Mouse (Mus musculus): ENCODE measurements at regions not wholly inside any gene's neighbourhood (a gene's known extent, or its start where the extent isn't known, plus 50 kb on each side); places are given as distances from the start of the nearest gene placed in this dataset.

DNA sequence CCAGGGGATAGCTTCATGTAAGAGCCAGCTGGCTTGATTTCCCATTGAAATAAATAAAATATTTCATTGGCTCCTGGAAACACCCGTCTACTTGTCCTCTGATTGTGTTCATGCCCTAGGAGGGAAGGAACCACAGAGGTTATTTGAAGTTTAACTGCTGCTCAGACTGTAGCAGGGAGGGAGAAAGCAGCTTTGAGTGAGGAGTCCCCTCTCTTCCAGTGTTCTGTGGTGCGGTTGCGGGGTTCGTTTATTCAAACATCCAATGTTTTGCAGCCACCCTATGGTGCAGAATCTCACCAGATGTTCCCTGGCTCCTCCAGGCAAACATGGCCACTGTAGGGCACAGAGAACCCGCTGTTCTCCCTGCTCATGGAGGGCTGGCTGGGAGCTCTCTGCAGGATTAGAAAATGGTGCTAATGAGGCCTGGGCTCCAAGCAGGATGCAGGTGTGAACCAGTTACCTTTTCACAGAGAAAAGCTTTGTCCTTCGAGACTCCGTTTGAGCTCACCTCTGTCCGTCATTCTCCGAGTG is 390.7 kb downstream of the Gpat3 start:
- Histone ChIP-seq H3K9ac (ENCODE audit: low read depth, low read length) (no peak overlapping the region), H3K27ac (no peak overlapping the region), H3K79me2 (replicated peaks; ENCODE audit: control insufficient read depth, insufficient read depth, low read length) (0 out of 2 replicates have a peak, but pooled peaks cover 2% of the 10 kb centered on the region), H3K4me3 (no peak overlapping the region), H3K27me3 (ENCODE audit: control insufficient read depth, insufficient read depth, low read length) (no peaks in the 10 kb centered on the region), H3K4me1 (ENCODE audit: control insufficient read depth, insufficient read depth, low read length) (no peaks in the 10 kb centered on the region), H3K36me3 (ENCODE audit: control insufficient read depth, insufficient read depth, low read length) (no peaks in the 10 kb centered on the region)
- no peak for DNase-seq
- TF ChIP-seq EP300 (IDR thresholded peaks at IDR 0.05; ENCODE audit: insufficient read depth, low read depth, low read length): no peak
- no peak for TF ChIP-seq CTCF (IDR thresholded peaks at IDR 0.05)
- TF ChIP-seq POLR2A (IDR thresholded peaks at IDR 0.05; ENCODE audit: insufficient read depth, low read depth, low read length): no peak
- WGBS: 73% methylated on average over 9 of the region's 9 CpGs
- intact Hi-C loops (cut with DNase I): no loop called here

DNA sequence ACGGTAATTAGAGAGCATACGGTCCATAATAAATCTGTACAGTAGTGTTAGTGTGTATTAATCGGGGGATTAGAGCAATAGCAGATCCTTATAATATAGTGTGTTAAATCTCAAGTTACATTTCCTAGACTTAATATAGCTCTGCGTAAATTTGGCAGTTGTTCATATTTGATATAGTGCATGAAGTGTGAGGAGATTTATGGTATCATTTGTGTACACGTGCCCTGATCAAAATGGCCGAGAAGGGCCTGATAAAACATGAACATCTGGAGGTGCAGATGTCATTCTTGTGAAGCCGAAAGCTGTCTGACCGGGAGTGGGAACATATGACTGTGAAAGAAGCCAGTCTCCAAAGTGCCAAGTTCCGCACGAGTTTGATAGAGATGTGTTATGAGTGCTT is 376.9 kb downstream of the Gpat3 start:
- Histone ChIP-seq H3K27ac (no peak overlapping the region), H3K79me2 (replicated peaks; ENCODE audit: control insufficient read depth, insufficient read depth, low read length) (no peaks in the 10 kb centered on the region), H3K36me3 (ENCODE audit: control insufficient read depth, insufficient read depth, low read length) (no peaks in the 10 kb centered on the region), H3K9ac (ENCODE audit: low read depth, low read length) (no peak overlapping the region), H3K27me3 (ENCODE audit: control insufficient read depth, insufficient read depth, low read length) (no peaks in the 10 kb centered on the region), H3K4me3 (no peak overlapping the region), H3K4me1 (ENCODE audit: control insufficient read depth, insufficient read depth, low read length) (no peaks in the 10 kb centered on the region)
- no peak for DNase-seq
- TF ChIP-seq EP300 (IDR thresholded peaks at IDR 0.05; ENCODE audit: insufficient read depth, low read depth, low read length) (no peak), POLR2A (IDR thresholded peaks at IDR 0.05; ENCODE audit: insufficient read depth, low read depth, low read length) (no peak), CTCF (IDR thresholded peaks at IDR 0.05) (no peak)
- WGBS: 73% methylated on average over 10 of the region's 10 CpGs
- intact Hi-C loops (cut with DNase I): no loop called here

DNA sequence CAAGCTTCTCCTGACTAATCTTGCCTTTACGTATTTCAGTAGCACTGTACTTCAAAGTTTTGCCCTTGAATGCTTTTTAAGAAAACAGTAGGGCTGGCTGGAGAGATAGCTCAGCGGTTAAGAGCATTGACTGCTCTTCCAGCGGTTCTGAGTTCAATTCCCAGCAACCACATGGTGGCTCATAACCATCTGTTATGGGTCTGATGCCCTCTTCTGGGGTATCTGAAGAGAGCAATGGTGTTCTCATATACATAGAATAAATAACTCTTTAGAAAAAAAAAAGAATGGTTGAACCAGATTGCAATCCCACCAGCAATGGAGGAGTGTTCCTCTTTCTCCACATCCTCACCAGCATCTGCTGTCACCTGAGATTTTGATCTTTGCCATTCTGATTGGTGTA is 372.6 kb downstream of the Gpat3 start:
- Histone ChIP-seq H3K9ac (ENCODE audit: low read depth, low read length) (no peak overlapping the region), H3K36me3 (ENCODE audit: control insufficient read depth, insufficient read depth, low read length) (no peaks in the 10 kb centered on the region), H3K4me3 (no peak overlapping the region), H3K79me2 (replicated peaks; ENCODE audit: control insufficient read depth, insufficient read depth, low read length) (no peaks in the 10 kb centered on the region), H3K27me3 (ENCODE audit: control insufficient read depth, insufficient read depth, low read length) (no peaks in the 10 kb centered on the region), H3K27ac (no peak overlapping the region), H3K4me1 (ENCODE audit: control insufficient read depth, insufficient read depth, low read length) (no peaks in the 10 kb centered on the region)
- no peak for DNase-seq
- TF ChIP-seq POLR2A (IDR thresholded peaks at IDR 0.05; ENCODE audit: insufficient read depth, low read depth, low read length) (no peak), CTCF (IDR thresholded peaks at IDR 0.05) (no peak), EP300 (IDR thresholded peaks at IDR 0.05; ENCODE audit: insufficient read depth, low read depth, low read length) (no peak)
- 76% methylated on average over 3 of the region's 3 CpGs for WGBS
- intact Hi-C loops (cut with DNase I): no loop called here

- no peaks in the 10 kb centered on the region for H3K4me1 ChIP-seq (ENCODE audit: control insufficient read depth, insufficient read depth, low read length)
- TF ChIP-seq CTCF (IDR thresholded peaks at IDR 0.05) (no peak), EP300 (IDR thresholded peaks at IDR 0.05; ENCODE audit: insufficient read depth, low read depth, low read length) (no peak), POLR2A (IDR thresholded peaks at IDR 0.05; ENCODE audit: insufficient read depth, low read depth, low read length) (no peak)
- 69% methylated on average over 10 of the region's 10 CpGs for WGBS
- H3K9ac ChIP-seq (ENCODE audit: low read depth, low read length): no peak overlapping the region
- DNase-seq: no peak
- intact Hi-C loops (cut with DNase I): no loop called here
- H3K27ac ChIP-seq: no peak overlapping the region
- H3K36me3 ChIP-seq (ENCODE audit: control insufficient read depth, insufficient read depth, low read length): no peaks in the 10 kb centered on the region
- no peaks in the 10 kb centered on the region for H3K79me2 ChIP-seq (replicated peaks; ENCODE audit: control insufficient read depth, insufficient read depth, low read length)
- no peak overlapping the region for H3K4me3 ChIP-seq
- H3K27me3 ChIP-seq (ENCODE audit: control insufficient read depth, insufficient read depth, low read length): no peaks in the 10 kb centered on the region
Observed at GRCm38 (mm10) chr5:101216837-101217571, 371.5 kb downstream of the Gpat3 start.

- WGBS: 73% methylated on average over 4 of the region's 4 CpGs
- TF ChIP-seq EP300 (IDR thresholded peaks at IDR 0.05; ENCODE audit: insufficient read depth, low read depth, low read length): no peak
- no peak for TF ChIP-seq POLR2A (IDR thresholded peaks at IDR 0.05; ENCODE audit: insufficient read depth, low read depth, low read length)
- TF ChIP-seq CTCF (IDR thresholded peaks at IDR 0.05): no peak
- no peak for DNase-seq
- no peak overlapping the region for H3K27ac ChIP-seq
- H3K9ac ChIP-seq (ENCODE audit: low read depth, low read length): no peak overlapping the region
- no peaks in the 10 kb centered on the region for H3K36me3 ChIP-seq (ENCODE audit: control insufficient read depth, insufficient read depth, low read length)
- no peaks in the 10 kb centered on the region for H3K27me3 ChIP-seq (ENCODE audit: control insufficient read depth, insufficient read depth, low read length)
- intact Hi-C loops (cut with DNase I): no loop called here
- no peaks in the 10 kb centered on the region for H3K4me1 ChIP-seq (ENCODE audit: control insufficient read depth, insufficient read depth, low read length)
- no peaks in the 10 kb centered on the region for H3K79me2 ChIP-seq (replicated peaks; ENCODE audit: control insufficient read depth, insufficient read depth, low read length)
- H3K4me3 ChIP-seq: no peak overlapping the region
Observed at GRCm38 (mm10) chr5:101211974-101212373, 366.5 kb downstream of the Gpat3 start.

GRCm38 (mm10) chr5:101208150-101208549 is 362.6 kb downstream of the Gpat3 start:
- Histone ChIP-seq H3K9ac (ENCODE audit: low read depth, low read length) (no peak overlapping the region), H3K4me1 (ENCODE audit: control insufficient read depth, insufficient read depth, low read length) (no peaks in the 10 kb centered on the region), H3K4me3 (no peak overlapping the region), H3K79me2 (replicated peaks; ENCODE audit: control insufficient read depth, insufficient read depth, low read length) (no peaks in the 10 kb centered on the region), H3K36me3 (ENCODE audit: control insufficient read depth, insufficient read depth, low read length) (no peaks in the 10 kb centered on the region), H3K27ac (no peak overlapping the region), H3K27me3 (ENCODE audit: control insufficient read depth, insufficient read depth, low read length) (no peaks in the 10 kb centered on the region)
- 80% methylated on average over 5 of the region's 5 CpGs for WGBS
- TF ChIP-seq CTCF (IDR thresholded peaks at IDR 0.05) (no peak), POLR2A (IDR thresholded peaks at IDR 0.05; ENCODE audit: insufficient read depth, low read depth, low read length) (no peak), EP300 (IDR thresholded peaks at IDR 0.05; ENCODE audit: insufficient read depth, low read depth, low read length) (no peak)
- DNase-seq: no peak
- intact Hi-C loops (cut with DNase I): no loop called here
